Mouse (Mus musculus): ENCODE data around the gene Arid1b. TPM values are rescaled to one million over a fixed set of nuclear protein-coding genes. Genes with fewer than 3 reads are reported as not detected.

The Arid1b gene
- polyA plus RNA-seq, 1 experiment from 2014 or later: 5.8 TPM

- Histone ChIP-seq H3K4me1 (ENCODE audit: control insufficient read depth, insufficient read depth, low read length) (peaks cover 6% of the 10 kb centered on the region; the same call in 1 of the 2 replicates), H3K27ac (ENCODE audit: low read length) (no peak overlapping the region), H3K27me3 (replicated peaks; ENCODE audit: control insufficient read depth, insufficient read depth, low read length) (no peaks in the 10 kb centered on the region), H3K36me3 (ENCODE audit: control insufficient read depth, insufficient read depth, low read length) (0 out of 2 replicates have a peak, but pooled peaks cover 2% of the 10 kb centered on the region), H3K9ac (ENCODE audit: low read depth, low read length) (no peak overlapping the region), H3K4me3 (ENCODE audit: low read length) (no peak overlapping the region), H3K9me3 (ENCODE audit: control insufficient read depth, low read length) (no peaks in the 10 kb centered on the region), H3K4me2 (ENCODE audit: low read depth, low read length) (no peak overlapping the region)
- WGBS: 79% methylated on average over 7 of the region's 7 CpGs
- ATAC-seq: no peak
Observed at GRCm38 (mm10) chr17:5316489-5316888, 322.4 kb downstream of the Arid1b start.

GRCm38 (mm10) chr17:5321589-5322225 lies 327.6 kb downstream of the Arid1b start:
- H3K36me3 ChIP-seq (ENCODE audit: control insufficient read depth, insufficient read depth, low read length): no peaks in the 10 kb centered on the region
- no peak overlapping the region for H3K9ac ChIP-seq (ENCODE audit: low read depth, low read length)
- peak; percentile 62 for ATAC-seq
- WGBS: 68% methylated on average over 8 of the region's 8 CpGs
- no peak overlapping the region for H3K4me2 ChIP-seq (ENCODE audit: low read depth, low read length)
- H3K27ac ChIP-seq (ENCODE audit: low read length): no peak overlapping the region
- H3K4me3 ChIP-seq (ENCODE audit: low read length): no peak overlapping the region
- H3K9me3 ChIP-seq (ENCODE audit: control insufficient read depth, low read length): no peaks in the 10 kb centered on the region
- peaks cover 23% of the 10 kb centered on the region for H3K4me1 ChIP-seq (ENCODE audit: control insufficient read depth, insufficient read depth, low read length)
- no peaks in the 10 kb centered on the region for H3K27me3 ChIP-seq (replicated peaks; ENCODE audit: control insufficient read depth, insufficient read depth, low read length)

GRCm38 (mm10) chr17:5322594-5322993 lies 328.5 kb downstream of the Arid1b start:
- no peaks in the 10 kb centered on the region for H3K9me3 ChIP-seq (ENCODE audit: control insufficient read depth, low read length)
- H3K27ac ChIP-seq (ENCODE audit: low read length): no peak overlapping the region
- no peak overlapping the region for H3K4me3 ChIP-seq (ENCODE audit: low read length)
- no peak overlapping the region for H3K9ac ChIP-seq (ENCODE audit: low read depth, low read length)
- H3K36me3 ChIP-seq (ENCODE audit: control insufficient read depth, insufficient read depth, low read length): no peaks in the 10 kb centered on the region
- no peaks in the 10 kb centered on the region for H3K27me3 ChIP-seq (replicated peaks; ENCODE audit: control insufficient read depth, insufficient read depth, low read length)
- WGBS: 82% methylated on average over 9 of the region's 9 CpGs
- ATAC-seq: no peak
- H3K4me2 ChIP-seq (ENCODE audit: low read depth, low read length): no peak overlapping the region
- peaks cover 23% of the 10 kb centered on the region for H3K4me1 ChIP-seq (ENCODE audit: control insufficient read depth, insufficient read depth, low read length)

GRCm38 (mm10) chr17:5323746-5324145 lies 329.6 kb downstream of the Arid1b start:
- H3K27ac ChIP-seq (ENCODE audit: low read length): no peak overlapping the region

GRCm38 (mm10) chr17:5324236-5324876 lies 330.2 kb downstream of the Arid1b start:
- H3K9me3 ChIP-seq (ENCODE audit: control insufficient read depth, low read length): no peaks in the 10 kb centered on the region
- no peak overlapping the region for H3K9ac ChIP-seq (ENCODE audit: low read depth, low read length)
- H3K36me3 ChIP-seq (ENCODE audit: control insufficient read depth, insufficient read depth, low read length): peaks cover 6% of the 10 kb centered on the region; the same call in 1 of the 2 replicates
- H3K4me2 ChIP-seq (ENCODE audit: low read depth, low read length): no peak overlapping the region
- WGBS: 16% methylated on average over 10 of the region's 10 CpGs
- peak overlapping the region; percentile 55; the same call in 1 of the 2 replicates for H3K27ac ChIP-seq (ENCODE audit: low read length)
- H3K4me1 ChIP-seq (ENCODE audit: control insufficient read depth, insufficient read depth, low read length): peaks cover 23% of the 10 kb centered on the region
- H3K4me3 ChIP-seq (ENCODE audit: low read length): no peak overlapping the region
- H3K27me3 ChIP-seq (replicated peaks; ENCODE audit: control insufficient read depth, insufficient read depth, low read length): no peaks in the 10 kb centered on the region
- peak; percentile 82 for ATAC-seq

More at GRCm38 (mm10) chr17:5323746-5324145, 329.6 kb downstream of the Arid1b start:
- Histone ChIP-seq H3K36me3 (ENCODE audit: control insufficient read depth, insufficient read depth, low read length) (peaks cover 6% of the 10 kb centered on the region; the same call in 1 of the 2 replicates), H3K4me2 (ENCODE audit: low read depth, low read length) (no peak overlapping the region), H3K27me3 (replicated peaks; ENCODE audit: control insufficient read depth, insufficient read depth, low read length) (no peaks in the 10 kb centered on the region), H3K4me1 (ENCODE audit: control insufficient read depth, insufficient read depth, low read length) (peaks cover 23% of the 10 kb centered on the region), H3K9ac (ENCODE audit: low read depth, low read length) (no peak overlapping the region), H3K4me3 (ENCODE audit: low read length) (no peak overlapping the region), H3K9me3 (ENCODE audit: control insufficient read depth, low read length) (no peaks in the 10 kb centered on the region)
- 12% methylated on average over 1 of the region's 1 CpGs for WGBS
- no peak for ATAC-seq

- Histone ChIP-seq H3K27me3 (replicated peaks; ENCODE audit: control insufficient read depth, insufficient read depth, low read length) (no peaks in the 10 kb centered on the region), H3K27ac (ENCODE audit: low read length) (no peak overlapping the region), H3K4me2 (ENCODE audit: low read depth, low read length) (no peak overlapping the region), H3K4me1 (ENCODE audit: control insufficient read depth, insufficient read depth, low read length) (peaks cover 23% of the 10 kb centered on the region), H3K9me3 (ENCODE audit: control insufficient read depth, low read length) (no peaks in the 10 kb centered on the region), H3K36me3 (ENCODE audit: control insufficient read depth, insufficient read depth, low read length) (peaks cover 6% of the 10 kb centered on the region; the same call in 1 of the 2 replicates), H3K4me3 (ENCODE audit: low read length) (no peak overlapping the region), H3K9ac (ENCODE audit: low read depth, low read length) (no peak overlapping the region)
- WGBS: 69% methylated on average over 7 of the region's 7 CpGs
- ATAC-seq: no peak
Observed at GRCm38 (mm10) chr17:5326689-5327088, 332.6 kb downstream of the Arid1b start.

GRCm38 (mm10) chr17:5327480-5328180 lies 333.5 kb downstream of the Arid1b start:
- Histone ChIP-seq H3K4me2 (ENCODE audit: low read depth, low read length) (no peak overlapping the region), H3K4me3 (ENCODE audit: low read length) (no peak overlapping the region), H3K9ac (ENCODE audit: low read depth, low read length) (no peak overlapping the region), H3K27me3 (replicated peaks; ENCODE audit: control insufficient read depth, insufficient read depth, low read length) (no peaks in the 10 kb centered on the region), H3K9me3 (ENCODE audit: control insufficient read depth, low read length) (no peaks in the 10 kb centered on the region), H3K27ac (ENCODE audit: low read length) (no peak overlapping the region), H3K4me1 (ENCODE audit: control insufficient read depth, insufficient read depth, low read length) (peaks cover 23% of the 10 kb centered on the region), H3K36me3 (ENCODE audit: control insufficient read depth, insufficient read depth, low read length) (peaks cover 6% of the 10 kb centered on the region; the same call in 1 of the 2 replicates)
- WGBS: 76% methylated on average over 12 of the region's 12 CpGs
- no peak for ATAC-seq

- Histone ChIP-seq H3K4me2 (ENCODE audit: low read depth, low read length) (no peak overlapping the region), H3K27me3 (replicated peaks; ENCODE audit: control insufficient read depth, insufficient read depth, low read length) (no peaks in the 10 kb centered on the region), H3K4me1 (ENCODE audit: control insufficient read depth, insufficient read depth, low read length) (peaks cover 8% of the 10 kb centered on the region; the same call in 1 of the 2 replicates), H3K9ac (ENCODE audit: low read depth, low read length) (no peak overlapping the region), H3K27ac (ENCODE audit: low read length) (no peak overlapping the region), H3K9me3 (ENCODE audit: control insufficient read depth, low read length) (no peaks in the 10 kb centered on the region), H3K36me3 (ENCODE audit: control insufficient read depth, insufficient read depth, low read length) (peaks cover 6% of the 10 kb centered on the region; the same call in 1 of the 2 replicates), H3K4me3 (ENCODE audit: low read length) (no peak overlapping the region)
- no peak for ATAC-seq
- 90% methylated on average over 4 of the region's 4 CpGs for WGBS
Observed at GRCm38 (mm10) chr17:5329478-5329877, 335.3 kb downstream of the Arid1b start.

GRCm38 (mm10) chr17:5330063-5330462 lies 335.9 kb downstream of the Arid1b start:
- H3K36me3 ChIP-seq (ENCODE audit: control insufficient read depth, insufficient read depth, low read length): peaks cover 8% of the 10 kb centered on the region; the same call in 1 of the 2 replicates
- no peak overlapping the region for H3K4me2 ChIP-seq (ENCODE audit: low read depth, low read length)
- H3K9ac ChIP-seq (ENCODE audit: low read depth, low read length): no peak overlapping the region
- no peaks in the 10 kb centered on the region for H3K27me3 ChIP-seq (replicated peaks; ENCODE audit: control insufficient read depth, insufficient read depth, low read length)
- ATAC-seq: no peak
- H3K4me3 ChIP-seq (ENCODE audit: low read length): no peak overlapping the region
- H3K4me1 ChIP-seq (ENCODE audit: control insufficient read depth, insufficient read depth, low read length): 0 out of 2 replicates have a peak, but pooled peaks cover 6% of the 10 kb centered on the region
- 94% methylated on average over 6 of the region's 6 CpGs for WGBS
- H3K27ac ChIP-seq (ENCODE audit: low read length): no peak overlapping the region
- no peaks in the 10 kb centered on the region for H3K9me3 ChIP-seq (ENCODE audit: control insufficient read depth, low read length)

Data from intestine, embryonic 16.5 days (tissue).